Mouse (Mus musculus) testis, adult 2 months (tissue): ENCODE measurements at regions not wholly inside any gene's neighbourhood (a gene's known extent, or its start where the extent isn't known, plus 50 kb on each side); places are given as distances from the start of the nearest gene placed in this dataset.

Experiments
- H3K27ac ChIP-seq: fragments of 200-500 bp; 2 replicates; pipeline ENCODE4 v1.5.1; 2012; ENCODE audit warnings: low read depth, low read length; ENCODE audit not compliant: control insufficient read depth, insufficient read depth
- H3K27me3 ChIP-seq: fragments of 200-500 bp; 2 replicates; pipeline ENCODE4 v1.6.1; 2012; ENCODE audit warnings: mild to moderate bottlenecking, low read length, moderate library complexity; ENCODE audit not compliant: control insufficient read depth, insufficient read depth
- H3K36me3 ChIP-seq: fragments of 200-500 bp; 2 replicates; pipeline ENCODE4 v1.6.1; 2012; ENCODE audit warnings: mild to moderate bottlenecking, low read length; ENCODE audit not compliant: control insufficient read depth, insufficient read depth
- H3K4me1 ChIP-seq: fragments of 200-500 bp; 2 replicates; pipeline ENCODE4 v1.6.1; 2012; ENCODE audit warnings: low read length; ENCODE audit not compliant: control insufficient read depth, insufficient read depth
- H3K4me3 ChIP-seq: fragments of 200-500 bp; 2 replicates; pipeline ENCODE4 v1.5.1; 2012; ENCODE audit warnings: low read depth, mild to moderate bottlenecking, low read length, moderate library complexity, mixed read lengths; ENCODE audit not compliant: control insufficient read depth
- CTCF ChIP-seq: fragments of 200-500 bp; IDR thresholded peaks from 2 replicates; pipeline ENCODE4 v1.5.1; 2012; ENCODE audit warnings: low read depth, mild to moderate bottlenecking, inconsistent platforms, low read length, moderate library complexity; ENCODE audit not compliant: control insufficient read depth, insufficient read depth, insufficient replicate concordance
- POLR2A ChIP-seq: fragments of 200-500 bp; IDR thresholded peaks from 2 replicates; pipeline ENCODE4 v1.6.1; 2012; ENCODE audit warnings: low read depth, mild to moderate bottlenecking, inconsistent platforms, low read length, moderate library complexity; ENCODE audit not compliant: control insufficient read depth

GRCm38 (mm10) chr2:78279382-78280056, 333.3 kb upstream of the Cwc22 start:
- TF ChIP-seq POLR2A (no peak), CTCF (no peak)
- H3K27me3 ChIP-seq, result no peaks in the 10 kb centered on the region
- no peak overlapping the region for H3K4me3 ChIP-seq
- no peak overlapping the region for H3K27ac ChIP-seq
- H3K36me3 ChIP-seq, result no peaks in the 10 kb centered on the region
- no peaks in the 10 kb centered on the region for H3K4me1 ChIP-seq

GRCm38 (mm10) chr2:78278630-78279029, 332.5 kb upstream of the Cwc22 start:
- TF ChIP-seq CTCF (no peak), POLR2A (no peak)
- no peaks in the 10 kb centered on the region for H3K4me1 ChIP-seq
- H3K36me3 ChIP-seq, result no peaks in the 10 kb centered on the region
- no peak overlapping the region for H3K4me3 ChIP-seq
- no peaks in the 10 kb centered on the region for H3K27me3 ChIP-seq
- H3K27ac ChIP-seq, result no peak overlapping the region

- Histone ChIP-seq H3K4me3 (no peak overlapping the region), H3K27me3 (no peaks in the 10 kb centered on the region), H3K27ac (no peak overlapping the region), H3K4me1 (no peaks in the 10 kb centered on the region), H3K36me3 (no peaks in the 10 kb centered on the region)
- TF ChIP-seq POLR2A (no peak), CTCF (no peak)
These were observed 331.5 kb upstream of the Cwc22 start for GRCm38 (mm10) chr2:78277699-78278098.

GRCm38 (mm10) chr2:78274122-78274521, 327.9 kb upstream of the Cwc22 start:
- Histone ChIP-seq H3K27ac (no peak overlapping the region), H3K4me3 (no peak overlapping the region), H3K4me1 (no peaks in the 10 kb centered on the region), H3K27me3 (no peaks in the 10 kb centered on the region), H3K36me3 (no peaks in the 10 kb centered on the region)
- TF ChIP-seq POLR2A (no peak), CTCF (no peak)

GRCm38 (mm10) chr2:78268705-78269104, 322.5 kb upstream of the Cwc22 start:
- TF ChIP-seq POLR2A (no peak), CTCF (no peak)
- no peaks in the 10 kb centered on the region for H3K36me3 ChIP-seq

GRCm38 (mm10) chr2:78267527-78268375, 321.6 kb upstream of the Cwc22 start:
- no peak for TF ChIP-seq CTCF
- H3K4me3 ChIP-seq, result no peak overlapping the region
- H3K36me3 ChIP-seq, result no peaks in the 10 kb centered on the region
- H3K27me3 ChIP-seq, result no peaks in the 10 kb centered on the region
- no peak overlapping the region for H3K27ac ChIP-seq
- H3K4me1 ChIP-seq, result no peaks in the 10 kb centered on the region

More at GRCm38 (mm10) chr2:78268705-78269104, 322.5 kb upstream of the Cwc22 start:
- H3K27ac ChIP-seq, result no peak overlapping the region
- no peaks in the 10 kb centered on the region for H3K27me3 ChIP-seq
- no peak overlapping the region for H3K4me3 ChIP-seq
- H3K4me1 ChIP-seq, result no peaks in the 10 kb centered on the region

- Histone ChIP-seq H3K27me3 (no peaks in the 10 kb centered on the region), H3K36me3 (no peaks in the 10 kb centered on the region), H3K27ac (no peak overlapping the region), H3K4me1 (no peaks in the 10 kb centered on the region), H3K4me3 (no peak overlapping the region)
- TF ChIP-seq POLR2A (no peak), CTCF (no peak)
These were observed 307.5 kb upstream of the Cwc22 start for GRCm38 (mm10) chr2:78253601-78254097.

GRCm38 (mm10) chr2:78246354-78246753, 300.2 kb upstream of the Cwc22 start:
- TF ChIP-seq CTCF (no peak), POLR2A (no peak)
- Histone ChIP-seq H3K36me3 (no peaks in the 10 kb centered on the region), H3K4me3 (no peak overlapping the region), H3K27ac (no peak overlapping the region), H3K27me3 (no peaks in the 10 kb centered on the region), H3K4me1 (no peaks in the 10 kb centered on the region)
